Mouse (Mus musculus) ES-E14 (cell line): ENCODE measurements around the gene Gfer.

ENCODE experiments used
- CHD2 ChIP-seq: IDR thresholded peaks from 2 replicates; pipeline ENCODE4 v1.6.1; 2014; ENCODE audit warnings: mild to moderate bottlenecking, low read depth, low read length, inconsistent platforms
- HCFC1 ChIP-seq: IDR thresholded peaks from 2 replicates; pipeline ENCODE4 v1.6.1; 2012; ENCODE audit warnings: low read length, inconsistent platforms, borderline replicate concordance; ENCODE audit not compliant: insufficient read depth
- MAFK ChIP-seq: IDR thresholded peaks from 2 replicates; pipeline ENCODE4 v1.6.1; 2014; ENCODE audit warnings: mild to moderate bottlenecking, low read depth, low read length, inconsistent platforms; ENCODE audit not compliant: insufficient read depth
- ZC3H11A ChIP-seq: IDR thresholded peaks from 2 replicates; pipeline ENCODE4 v1.6.1; 2012; ENCODE audit warnings: low read depth, mild to moderate bottlenecking, inconsistent platforms, low read length, borderline replicate concordance

GRCm38 (mm10) chr17:24670246-24670844 lies 25.6 kb downstream of the Gfer start:
- TF ChIP-seq MAFK (no peak), CHD2 (no peak), HCFC1 (no peak), ZC3H11A (no peak)
